ENCODE assay signal across 34 mouse cellular contexts in genomic region chr3:129798551-129798950, GRCm38 (mm10). TPM values are rescaled to one million over a fixed set of nuclear protein-coding genes. Genes with fewer than 3 reads are reported as not detected.
"Had no signal": no experiment of that assay in that cellular context is flagged by ENCODE, and none has a peak within 500 bp of the region (broad histone marks: within the 10 kb centered on the region; RNA-seq: fewer than 3 reads in every experiment).

No protein-coding gene starts in this region.

- H3K4me3 ChIP-seq: gastrocnemius, adult 2 months; heart, embryonic 13.5 days; hindbrain, embryonic 10.5 days; hindbrain, embryonic 12.5 days; intestine, embryonic 15.5 days; kidney, embryonic 15.5 days; layer of hippocampus, adult 2 months; left cerebral cortex, adult 2 months; limb, embryonic 10.5 days; limb, embryonic 12.5 days; liver, embryonic 13.5 days; liver, embryonic 15.5 days had no signal

- H3K9ac ChIP-seq: heart, embryonic 13.5 days; hindbrain, embryonic 12.5 days; hindbrain, embryonic 14.5 days; intestine, embryonic 15.5 days; kidney, embryonic 15.5 days; limb, embryonic 12.5 days; liver, embryonic 13.5 days; liver, embryonic 15.5 days; liver, postnatal 0 days had no signal

- H3K4me1 ChIP-seq: hindbrain, embryonic 10.5 days; hindbrain, embryonic 12.5 days; intestine, embryonic 15.5 days; kidney, embryonic 15.5 days; limb, embryonic 12.5 days; liver, embryonic 13.5 days; liver, embryonic 15.5 days had no signal

- H3K27ac ChIP-seq: gastrocnemius, adult 2 months; heart, embryonic 13.5 days; hindbrain, embryonic 10.5 days; hindbrain, embryonic 12.5 days; hindbrain, embryonic 14.5 days; intestine, embryonic 15.5 days; kidney, embryonic 15.5 days; layer of hippocampus, adult 2 months; left cerebral cortex, adult 2 months; limb, embryonic 10.5 days; limb, embryonic 12.5 days; liver, embryonic 13.5 days; liver, embryonic 15.5 days had no signal

- H3K27me3 ChIP-seq: heart, embryonic 13.5 days; hindbrain, embryonic 12.5 days; intestine, embryonic 15.5 days; kidney, embryonic 15.5 days; limb, embryonic 12.5 days; liver, embryonic 13.5 days; liver, embryonic 15.5 days had no signal

- H3K4me2 ChIP-seq: heart, embryonic 13.5 days; hindbrain, embryonic 12.5 days; hindbrain, embryonic 14.5 days; intestine, embryonic 15.5 days; kidney, embryonic 15.5 days; limb, embryonic 12.5 days; liver, embryonic 11.5 days; liver, embryonic 13.5 days; liver, embryonic 15.5 days had no signal

- H3K36me3 ChIP-seq: heart, embryonic 13.5 days; hindbrain, embryonic 10.5 days; hindbrain, embryonic 12.5 days; intestine, embryonic 15.5 days; kidney, embryonic 15.5 days; limb, embryonic 10.5 days; limb, embryonic 12.5 days; liver, embryonic 13.5 days; liver, embryonic 15.5 days had no signal

- H3K9me3 ChIP-seq: heart, embryonic 13.5 days; hindbrain, embryonic 10.5 days; hindbrain, embryonic 12.5 days; intestine, embryonic 15.5 days; kidney, embryonic 15.5 days; limb, embryonic 10.5 days; limb, embryonic 12.5 days; liver, embryonic 13.5 days; liver, embryonic 15.5 days had no signal

- ATAC-seq: forebrain, embryonic 16.5 days; hindbrain, embryonic 16.5 days; inflammation-experienced regulatory T-cells, adult 6 months; intestine, embryonic 15.5 days; intestine, postnatal 0 days; liver, postnatal 0 days had no signal

- DNase-seq: gastrocnemius, adult 2 months; gastrocnemius, postnatal 10 days; gastrocnemius, postnatal 25 days; heart, postnatal 14 days; heart, postnatal 4 days; kidney, postnatal 10 days; kidney, postnatal 4 days; liver; liver, embryonic 13.5 days; liver, postnatal 0 days had no signal

RNA-seq across cellular contexts. Expression of gene Lrit3, which starts 5.3 kb away (rescaled TPM):
- total RNA-seq: gastrocnemius, adult 2 months; gastrocnemius, postnatal 10 days; gastrocnemius, postnatal 25 days; gastrocnemius, postnatal 4 days; granulocyte monocyte progenitor cell, adult 5-6 weeks; heart, adult 8-10 months; heart, postnatal 14 days; heart, postnatal 4 days; layer of hippocampus, adult 2 months; layer of hippocampus, postnatal 10 days; layer of hippocampus, postnatal 25 days; left cerebral cortex, postnatal 14 days; left cerebral cortex, postnatal 36 days had no signal
- polyA plus RNA-seq: forebrain, embryonic 16.5 days; heart, embryonic 13.5 days; heart, embryonic 16.5 days; hindbrain, embryonic 10.5 days; hindbrain, embryonic 12.5 days; hindbrain, embryonic 14.5 days; hindbrain, embryonic 16.5 days; inflammation-experienced regulatory T-cells, adult 6 months; intestine, embryonic 15.5 days; kidney, embryonic 15.5 days; limb, embryonic 10.5 days; limb, embryonic 12.5 days; liver, embryonic 11.5 days; liver, embryonic 13.5 days; liver, embryonic 15.5 days; liver, postnatal 0 days had no signal

RNA-seq across cellular contexts. Expression of gene Rrh, which starts 23.8 kb away (rescaled TPM):
- total RNA-seq: gastrocnemius, adult 2 months; gastrocnemius, postnatal 25 days; heart, postnatal 14 days had no signal
- polyA plus RNA-seq: heart, embryonic 13.5 days; hindbrain, embryonic 12.5 days; hindbrain, embryonic 14.5 days; intestine, embryonic 15.5 days; limb, embryonic 10.5 days; liver, embryonic 15.5 days; liver, postnatal 0 days had no signal

RNA-seq across cellular contexts. Expression of gene Cfi, which starts 37.1 kb away (rescaled TPM):
- total RNA-seq: gastrocnemius, adult 2 months; gastrocnemius, postnatal 25 days; granulocyte monocyte progenitor cell, adult 5-6 weeks; layer of hippocampus, adult 2 months; layer of hippocampus, postnatal 25 days; left cerebral cortex, adult 2 months; left cerebral cortex, postnatal 14 days; left cerebral cortex, postnatal 36 days had no signal
- polyA plus RNA-seq: inflammation-experienced regulatory T-cells, adult 6 months had no signal
